Mouse (Mus musculus) left cerebral cortex, adult 2 months (tissue): ENCODE data around the gene Gm14419. TPM values are rescaled to one million over a fixed set of nuclear protein-coding genes. Genes with fewer than 3 reads are reported as not detected.
"Not testable (repeated sequence)": the region's sequence is repeated elsewhere in the genome, so short reads cannot be mapped to it uniquely, and the experiment has no call there.

Source experiments
- DNase-seq, 2 experiments: peaks; one replicate each; pipeline ENCODE4 v3.0.0; 2021 to 2022; ENCODE audit warnings: low spot score in 2 of 2, mixed read lengths in 1 of 2; ENCODE audit errors: extremely low spot score in 1 of 2
- H3K27ac ChIP-seq: fragments of 200-600 bp; 2 replicates; pipeline ENCODE4 v1.8.1; 2022
- H3K4me3 ChIP-seq: fragments of 200-600 bp; 2 replicates; pipeline ENCODE4 v1.8.1; 2022
- intact Hi-C: fragments of 180-260 bp; cut with DNase I; formaldehyde crosslinking; loops from one replicate; pipeline ENCODE4 v1.15.1; 2025
- long read RNA-seq, 2 experiments: library from polyadenylated mRNA; stranded (forward); transcript quantifications; one replicate each; pipeline ENCODE4 v2.0.0; 2021; ENCODE audit warnings: borderline mapping rate in 2 of 2
- total RNA-seq, 2 experiments: library from RNA; stranded (reverse); gene quantifications; 2 replicates each; pipeline ENCODE4 v1.2.3; 2021

Gene Gm14419
- 10 to 100 TPM; 53.5 to 63.2 TPM for total RNA-seq
- long read RNA-seq, experiment 1, transcript Gm14419-203 (4 exons, 752 nt): major isoform, 9 of 11 reads
- long read RNA-seq, experiment 1, partial matches to known transcripts: 0 of 11 reads
- long read RNA-seq, experiment 1, other reads (novel, unspliced or antisense): 2 of 11 reads
- long read RNA-seq, experiment 2, transcript Gm14419-203 (4 exons, 752 nt): major isoform, 12 of 14 reads
- long read RNA-seq, experiment 2, partial matches to known transcripts: 0 of 14 reads
- long read RNA-seq, experiment 2, other reads (novel, unspliced or antisense): 2 of 14 reads

DNA sequence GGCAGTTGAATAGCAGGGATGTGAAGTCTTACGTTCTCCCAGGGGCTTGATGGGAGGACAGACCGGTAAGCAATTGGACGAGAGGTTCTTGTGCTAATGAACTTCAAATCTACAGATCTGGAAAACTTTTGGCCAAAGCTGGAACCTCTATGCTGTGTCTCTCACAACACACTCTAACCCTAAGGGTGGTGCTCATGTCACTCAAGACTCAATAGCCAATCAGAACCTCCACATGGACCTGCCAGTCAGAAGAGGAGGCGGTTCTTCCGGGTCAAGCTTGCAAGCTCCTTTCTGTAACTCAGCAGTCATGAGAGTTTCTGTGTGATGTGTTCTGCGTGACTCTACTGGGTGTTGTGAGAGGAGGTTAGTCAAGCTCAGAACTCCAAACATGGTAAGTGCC is at the start of gene Gm14419:
Gene Gm14419, plus strand, starts transcription at position 301 of the 400 bp plus-strand sequence.
- intact Hi-C loops, H3K27ac ChIP-seq, H3K4me3 ChIP-seq, DNase-seq: not testable (repeated sequence)

Other genes with a start within 250 kb of the Gm14419 start
- 10 to 100 TPM; 13.4 to 20.1 TPM for gene Gm14295, start 202.3 kb upstream of the Gm14419 start, total RNA-seq
- gene Gm14408, start 169.8 kb upstream of the Gm14419 start, total RNA-seq: not detected
- 10 to 100 TPM; 16.6 to 18.4 TPM for gene Gm14296, start 73.1 kb upstream of the Gm14419 start, total RNA-seq
- gene Gm14401, start 73.4 kb downstream of the Gm14419 start, total RNA-seq: 1 to 10 TPM; 1.3 to 1.4 TPM
- gene Gm14410, start 205.5 kb downstream of the Gm14419 start, total RNA-seq: 10 to 100 TPM; 48.7 to 48.8 TPM